Mouse (Mus musculus) forebrain, postnatal 0 days (tissue): ENCODE data around the gene Cox6b2. TPM values are rescaled to one million over a fixed set of nuclear protein-coding genes. Genes with fewer than 3 reads are reported as not detected.

ENCODE experiments used
- ATAC-seq: fragments of 200-750 bp; cut with Nextera tagmentation; 2 replicates; pipeline ENCODE4 v1.8.0; 2017; ENCODE audit warnings: mild to moderate bottlenecking, moderate library complexity
- DNase-seq: peaks from one replicate; pipeline ENCODE4 v3.0.0-alpha.2; 2015
- H3K27ac ChIP-seq: fragments of 300-500 bp; sonication (generic); 2 replicates; pipeline ENCODE4 v1.5.1; 2014; ENCODE audit warnings: low read depth, mild to moderate bottlenecking, antibody characterized with exemption, low read length, moderate library complexity, mixed read lengths
- H3K27me3 ChIP-seq: fragments of 300-500 bp; sonication (generic); 2 replicates; pipeline ENCODE4 v1.6.1; 2014; ENCODE audit warnings: mild to moderate bottlenecking, low read length, mixed read lengths; ENCODE audit not compliant: insufficient read depth
- H3K36me3 ChIP-seq: fragments of 300-500 bp; sonication (generic); 2 replicates; pipeline ENCODE4 v1.6.1; 2014; ENCODE audit warnings: mild to moderate bottlenecking, moderate library complexity; ENCODE audit not compliant: insufficient read depth
- H3K4me1 ChIP-seq: fragments of 300-500 bp; sonication (generic); 2 replicates; pipeline ENCODE4 v1.6.1; 2014; ENCODE audit warnings: antibody characterized with exemption; ENCODE audit not compliant: insufficient read depth
- H3K4me2 ChIP-seq: fragments of 300-500 bp; sonication (generic); 2 replicates; pipeline ENCODE4 v1.6.1; 2014; ENCODE audit warnings: low read depth, mild to moderate bottlenecking, moderate library complexity
- H3K4me3 ChIP-seq: fragments of 300-500 bp; sonication (generic); 2 replicates; pipeline ENCODE4 v1.5.1; 2014; ENCODE audit warnings: low read depth, low read length, mixed read lengths
- H3K9ac ChIP-seq: fragments of 300-500 bp; sonication (generic); 2 replicates; pipeline ENCODE4 v1.6.1; 2014; ENCODE audit warnings: mild to moderate bottlenecking
- H3K9me3 ChIP-seq: fragments of 300-500 bp; sonication (generic); 2 replicates; pipeline ENCODE4 v1.6.1; 2016; ENCODE audit warnings: low read length
- CTCF ChIP-seq: sonication (generic); IDR thresholded peaks from 2 replicates; pipeline ENCODE4 v1.5.1; 2016; ENCODE audit warnings: antibody characterized with exemption, control low read depth, low read depth
- WGBS: fragments of 180-500 bp; shearing (Covaris S2); extraction: QIAGEN DNeasy Blood & Tissue Kit; methylation state at CpG from one replicate; pipeline ENCODE4 v1.1.7; 2014; 5-methylcytosine and 5-hydroxymethylcytosine counted together
- polyA plus RNA-seq: library from polyadenylated mRNA; unstranded; fragments of >200 nt; fragmentation: Nextera tagmentation; extraction: Ambion mirVana; gene quantifications from 2 replicates; pipeline ENCODE4 v1.2.1, GENCODE M21; 2015
- total RNA-seq: library from RNA; depleted of rRNA; stranded (reverse); fragments of >200 nt; gene quantifications from 2 replicates; pipeline ENCODE4 v1.2.3, GENCODE M21; 2014

The Cox6b2 gene
- total and polyA plus RNA-seq, 2 experiments from 2014 or later = 3.8 to 23.3 TPM

- Histone ChIP-seq H3K4me3 (no peak overlapping the region), H3K27me3 (peaks cover 38% of the 10 kb centered on the region), H3K9ac (no peak overlapping the region), H3K36me3 (no peaks in the 10 kb centered on the region), H3K4me1 (no peaks in the 10 kb centered on the region), H3K4me2 (no peak overlapping the region), H3K9me3 (no peaks in the 10 kb centered on the region), H3K27ac (no peak overlapping the region)
- TF ChIP-seq CTCF = no peak
- 36% methylated on average over 5 of the region's 5 CpGs for WGBS
- DNase-seq = no peak
- ATAC-seq = no peak
Observed at GRCm38 (mm10) chr7:4779921-4780320, 27.0 kb upstream of the Cox6b2 start.

- no peaks in the 10 kb centered on the region for H3K36me3 ChIP-seq
- no peak for TF ChIP-seq CTCF
- WGBS = 2% methylated on average over 20 of the region's 20 CpGs
- no peaks in the 10 kb centered on the region for H3K9me3 ChIP-seq
- no peak overlapping the region for H3K4me2 ChIP-seq
- ATAC-seq = no peak
- peak overlapping the region; percentile 6; the same call in 1 of the 2 replicates for H3K9ac ChIP-seq
- no peaks in the 10 kb centered on the region for H3K4me1 ChIP-seq
- H3K27me3 ChIP-seq = peaks cover 46% of the 10 kb centered on the region
- no peak overlapping the region for H3K27ac ChIP-seq
- DNase-seq = no peak
- no peak overlapping the region for H3K4me3 ChIP-seq
Observed at GRCm38 (mm10) chr7:4777851-4778637, 25.1 kb upstream of the Cox6b2 start.

- Histone ChIP-seq H3K9ac (peak overlapping the region; percentile 44), H3K4me3 (peak overlapping the region; percentile 35), H3K4me2 (peak overlapping the region; percentile 51), H3K36me3 (no peaks in the 10 kb centered on the region), H3K27me3 (peaks cover 46% of the 10 kb centered on the region), H3K9me3 (no peaks in the 10 kb centered on the region), H3K4me1 (no peaks in the 10 kb centered on the region), H3K27ac (no peak overlapping the region)
- DNase-seq (peak; percentile 57), ATAC-seq (peak; percentile 79)
- TF ChIP-seq CTCF = no peak
- WGBS = 1% methylated on average over 38 of the region's 56 CpGs
Observed at GRCm38 (mm10) chr7:4776861-4777830, 24.3 kb upstream of the Cox6b2 start.

GRCm38 (mm10) chr7:4776131-4776530, 23.2 kb upstream of the Cox6b2 start:
- Histone ChIP-seq H3K4me1 (no peaks in the 10 kb centered on the region), H3K9me3 (no peaks in the 10 kb centered on the region), H3K27ac (no peak overlapping the region), H3K4me3 (no peak overlapping the region), H3K27me3 (peaks cover 46% of the 10 kb centered on the region), H3K36me3 (no peaks in the 10 kb centered on the region), H3K9ac (no peak overlapping the region), H3K4me2 (no peak overlapping the region)
- no peak for ATAC-seq
- DNase-seq = no peak
- no peak for TF ChIP-seq CTCF
- 56% methylated on average over 10 of the region's 10 CpGs for WGBS

- H3K9me3 ChIP-seq = no peaks in the 10 kb centered on the region
- H3K4me2 ChIP-seq = no peak within 1 kb of the TSS
- no peak for DNase-seq
- peaks cover 19% of the 10 kb centered on the region for H3K27me3 ChIP-seq
- no peak within 1 kb of the TSS for H3K9ac ChIP-seq
- 78% methylated on average over 5 of the region's 5 CpGs for WGBS
- ATAC-seq = no peak
- TF ChIP-seq CTCF = no peak
- no peak within 1 kb of the TSS for H3K27ac ChIP-seq
- H3K4me1 ChIP-seq = no peaks in the 10 kb centered on the region
- no peak within 1 kb of the TSS for H3K4me3 ChIP-seq
- H3K36me3 ChIP-seq = no peaks in the 10 kb centered on the region
Observed at GRCm38 (mm10) chr7:4771202-4771601, 18.3 kb upstream of the Cox6b2 start, which contains the start of gene Fam71e2. Fam71e2 (minus strand) TSS chr7:4771302.

GRCm38 (mm10) chr7:4764946-4765710, 12.2 kb upstream of the Cox6b2 start:
- Histone ChIP-seq H3K4me3 (no peak overlapping the region), H3K9ac (no peak overlapping the region), H3K27ac (no peak overlapping the region), H3K27me3 (no peaks in the 10 kb centered on the region), H3K4me1 (no peaks in the 10 kb centered on the region), H3K4me2 (no peak overlapping the region), H3K9me3 (no peaks in the 10 kb centered on the region), H3K36me3 (no peaks in the 10 kb centered on the region)
- 3% methylated on average over 4 of the region's 4 CpGs for WGBS
- no peak for TF ChIP-seq CTCF
- ATAC-seq = no peak
- no peak for DNase-seq
